Mouse (Mus musculus): Measurements from ENCODE around the gene Crk. TPM values are rescaled to one million over a fixed set of nuclear protein-coding genes. Genes with fewer than 3 reads are reported as not detected.

Gene Crk
- polyA plus RNA-seq, 1 experiment = 49.5 TPM

DNA sequence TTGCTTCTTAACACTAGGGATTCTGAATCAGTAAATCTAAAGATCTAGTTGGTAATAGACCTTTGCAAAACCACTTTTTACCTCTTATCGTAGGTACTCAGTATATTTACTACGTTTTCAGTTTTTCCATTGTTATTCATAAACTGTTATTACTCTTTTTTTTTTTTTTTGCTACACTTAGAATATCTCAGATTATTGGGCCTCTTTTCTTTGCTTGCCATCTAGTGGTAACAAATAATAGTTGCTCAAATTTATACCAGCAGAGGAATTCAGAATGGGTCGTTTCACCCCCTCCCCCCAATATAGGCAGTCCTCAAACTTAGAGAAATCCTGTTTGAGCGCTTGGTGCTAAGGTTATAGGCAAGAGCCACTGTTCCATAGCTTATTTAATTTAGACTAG, 72.0 kb downstream of the Crk start:
- TF ChIP-seq POLR2A (IDR thresholded peaks at IDR 0.05; ENCODE audit: borderline replicate concordance, extremely low read depth, low read depth, low read length) (no peak), CTCF (IDR thresholded peaks at IDR 0.05; ENCODE audit: insufficient read depth, low read length) (no peak)
- no peak for DNase-seq
- WGBS = 48% methylated on average over 4 of the region's 4 CpGs

More for the DNA sequence above, 72.0 kb downstream of the Crk start:
- H3K4me1 ChIP-seq (ENCODE audit: control insufficient read depth, insufficient read depth, low read length) = peaks cover 37% of the 10 kb centered on the region
- no peak overlapping the region for H3K4me3 ChIP-seq (replicated peaks; ENCODE audit: extremely low read depth, low read depth, low read length)

Other genes with a start within 250 kb of the Crk start
- gene Serpinf2, start 239.7 kb upstream of the Crk start, polyA plus RNA-seq (2012; rRNA removed) = 0.60 and 0.82 TPM in 2 replicates
- 27.9 and 29.9 TPM in 2 replicates for gene Wdr81, start 224.5 kb upstream of the Crk start, polyA plus RNA-seq (2012; rRNA removed)
- 15.3 and 29.6 TPM in 2 replicates for gene Tlcd2, start 217.5 kb upstream of the Crk start, polyA plus RNA-seq (2012; rRNA removed)
- gene Prpf8, start 192.4 kb upstream of the Crk start, polyA plus RNA-seq (2012; rRNA removed) = 67.9 and 90.2 TPM in 2 replicates
- gene Rilp, start 169.2 kb upstream of the Crk start, polyA plus RNA-seq (2012; rRNA removed) = 14.5 and 15.3 TPM in 2 replicates
- 50.1 and 58.6 TPM in 2 replicates for gene Scarf1, start 165.7 kb upstream of the Crk start, polyA plus RNA-seq (2012; rRNA removed)
- 68.2 and 78.7 TPM in 2 replicates for gene Slc43a2, start 147.6 kb upstream of the Crk start, polyA plus RNA-seq (2012; rRNA removed)
- gene Pitpna, start 91.2 kb upstream of the Crk start, polyA plus RNA-seq (2012; rRNA removed) = 56.1 and 70.4 TPM in 2 replicates
- gene Inpp5k, start 48.3 kb upstream of the Crk start, polyA plus RNA-seq (2012; rRNA removed) = 96.6 and 130 TPM in 2 replicates
- 216 and 256 TPM in 2 replicates for gene Myo1c, start 28.8 kb upstream of the Crk start, polyA plus RNA-seq (2012; rRNA removed)
- gene Ywhae, start 53.6 kb downstream of the Crk start, polyA plus RNA-seq (2012; rRNA removed) = 110 and 177 TPM in 2 replicates
- 0.22 and 0.33 TPM in 2 replicates for gene Doc2b, start 116.8 kb downstream of the Crk start, polyA plus RNA-seq (2012; rRNA removed)

Measured in lung, adult 2 months (tissue).